Mouse (Mus musculus) testis, adult 2 months (tissue): ENCODE results near the gene Opa3.

Experiments used
- CTCF ChIP-seq: fragments of 200-500 bp; IDR thresholded peaks from 2 replicates; pipeline ENCODE4 v1.5.1; 2012; ENCODE audit warnings: low read depth, mild to moderate bottlenecking, inconsistent platforms, low read length, moderate library complexity; ENCODE audit not compliant: control insufficient read depth, insufficient read depth, insufficient replicate concordance
- POLR2A ChIP-seq: fragments of 200-500 bp; IDR thresholded peaks from 2 replicates; pipeline ENCODE4 v1.6.1; 2012; ENCODE audit warnings: low read depth, mild to moderate bottlenecking, inconsistent platforms, low read length, moderate library complexity; ENCODE audit not compliant: control insufficient read depth

GRCm38 (mm10) chr7:19179936-19180335, 48.2 kb upstream of the Opa3 start:
- TF ChIP-seq POLR2A (no peak), CTCF (no peak)
